Mouse (Mus musculus): ENCODE data around the gene Kcns1.

Gene Kcns1

DNA sequence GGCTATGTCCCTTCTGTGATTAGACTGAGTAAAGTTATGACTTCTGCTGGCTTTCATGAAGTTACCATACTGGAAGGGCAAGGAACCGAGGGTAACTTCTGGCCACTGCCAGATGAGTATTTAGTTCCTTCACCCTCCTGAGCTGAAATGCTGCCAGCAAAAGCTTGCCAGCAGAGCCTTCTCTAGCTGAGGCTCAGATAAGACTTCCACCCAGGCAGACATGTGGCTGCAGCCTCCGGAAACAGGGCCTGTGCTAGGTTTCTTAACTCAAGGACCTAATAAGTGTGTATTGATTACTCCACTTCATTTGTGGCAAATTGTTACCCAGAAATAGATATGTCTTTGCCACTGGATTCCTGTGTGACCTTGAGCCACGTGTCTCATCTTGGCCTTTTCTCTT is 2.5 kb upstream of the Kcns1 start:
- in situ Hi-C loops (cut with MseI, MboI) = no loop called here

DNA sequence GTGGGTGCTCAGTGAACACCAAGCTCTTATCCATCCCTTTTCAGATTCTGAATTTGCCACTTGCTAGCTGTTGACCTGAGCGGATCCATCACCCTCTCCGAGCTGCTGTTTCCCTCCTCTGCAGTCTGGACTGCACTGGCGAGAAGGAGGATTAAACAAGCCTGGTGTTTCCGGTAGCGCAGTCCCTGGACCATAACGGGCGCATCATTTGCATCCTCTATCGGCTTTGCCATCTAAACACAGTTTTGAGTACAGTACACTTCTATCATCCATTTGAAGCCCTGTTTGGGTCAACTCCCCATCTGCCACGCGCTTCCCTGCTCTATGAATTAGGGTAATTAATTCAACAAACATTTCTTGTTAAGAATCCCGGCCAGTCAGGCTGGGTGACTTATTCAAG is 587 bp downstream of the Kcns1 start:
- in situ Hi-C loops (cut with MseI, MboI) = no loop called here

DNA sequence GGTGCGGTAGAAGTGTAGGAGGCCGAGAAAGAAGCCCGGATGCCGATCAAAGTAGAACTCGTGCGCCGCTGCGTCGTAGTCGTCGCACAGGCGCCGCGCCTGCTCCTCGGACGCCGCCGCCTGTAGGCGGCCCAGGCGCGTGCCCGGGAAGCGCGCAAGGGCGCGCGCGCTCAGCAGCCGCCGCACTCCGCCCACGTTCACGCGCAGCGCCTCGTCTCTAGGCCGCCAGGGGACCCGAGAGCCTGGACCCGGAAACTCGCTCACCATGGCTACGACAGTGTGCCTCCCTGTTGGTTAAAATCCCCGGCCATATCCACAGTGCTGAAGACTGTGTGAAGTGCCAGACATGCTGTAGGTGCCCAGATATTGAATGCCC is 2.4 kb downstream of the Kcns1 start:
- in situ Hi-C loops (cut with MseI, MboI) = no loop called here

DNA sequence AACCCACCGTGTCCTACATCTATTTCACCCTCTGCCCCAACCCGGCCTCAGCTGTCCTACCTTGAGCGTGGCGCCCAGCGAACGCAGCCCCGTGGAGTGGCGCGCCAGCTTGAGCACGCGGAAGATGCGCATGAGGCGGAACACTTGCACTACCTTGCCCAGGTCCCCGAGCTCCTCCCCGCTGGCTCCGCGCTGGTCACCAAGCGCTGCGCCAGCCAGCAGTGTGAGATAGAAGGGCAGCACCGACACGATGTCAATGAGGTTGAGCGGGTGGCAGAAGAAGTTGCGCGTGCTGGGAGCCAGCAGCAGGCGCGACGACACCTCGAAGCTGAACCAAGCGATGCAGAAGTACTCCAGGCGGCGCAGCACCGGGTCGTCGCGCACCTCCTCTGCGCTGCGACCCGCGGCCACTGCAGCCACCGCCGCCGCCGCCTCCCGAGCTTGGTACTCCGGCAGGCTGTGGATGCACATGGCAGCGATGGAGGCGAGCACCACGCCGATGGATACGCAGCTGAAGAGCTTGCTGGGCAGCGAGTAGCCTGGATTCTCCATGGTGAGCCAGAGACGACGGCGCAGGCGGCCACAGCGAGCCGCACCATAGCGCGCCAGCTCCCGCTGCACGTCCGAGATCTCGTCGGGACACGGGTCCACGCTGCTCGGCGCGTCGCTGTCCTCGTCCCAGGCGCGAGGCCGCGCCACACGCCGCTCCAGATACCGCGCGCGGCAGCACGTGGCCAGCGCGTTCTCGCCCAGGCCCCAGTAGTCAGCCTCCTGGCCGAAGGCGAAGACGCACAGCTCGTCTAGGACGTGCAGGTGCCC is 3.0 kb downstream of the Kcns1 start:
- in situ Hi-C loops (cut with MseI, MboI) = no loop called here

DNA sequence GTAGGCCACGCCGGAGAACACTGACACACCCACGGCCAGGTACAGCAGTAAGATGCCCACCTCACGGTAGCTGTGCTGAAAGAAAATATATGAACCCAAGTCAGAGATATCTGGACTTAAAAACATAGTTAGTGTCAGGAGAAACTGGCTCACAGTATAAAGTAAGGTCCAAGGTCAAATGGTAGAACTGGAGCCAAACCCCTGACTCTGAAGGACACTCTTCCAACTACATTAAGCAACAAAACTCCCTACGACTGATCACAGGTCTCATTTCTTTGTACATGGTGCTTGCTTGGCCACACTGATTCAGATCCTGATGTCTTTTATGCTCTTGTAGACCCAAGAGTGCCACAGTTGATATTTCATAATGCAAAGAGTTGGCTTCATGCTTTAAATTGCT is 6.0 kb downstream of the Kcns1 start:
- in situ Hi-C loops (cut with MseI, MboI) = no loop called here

DNA sequence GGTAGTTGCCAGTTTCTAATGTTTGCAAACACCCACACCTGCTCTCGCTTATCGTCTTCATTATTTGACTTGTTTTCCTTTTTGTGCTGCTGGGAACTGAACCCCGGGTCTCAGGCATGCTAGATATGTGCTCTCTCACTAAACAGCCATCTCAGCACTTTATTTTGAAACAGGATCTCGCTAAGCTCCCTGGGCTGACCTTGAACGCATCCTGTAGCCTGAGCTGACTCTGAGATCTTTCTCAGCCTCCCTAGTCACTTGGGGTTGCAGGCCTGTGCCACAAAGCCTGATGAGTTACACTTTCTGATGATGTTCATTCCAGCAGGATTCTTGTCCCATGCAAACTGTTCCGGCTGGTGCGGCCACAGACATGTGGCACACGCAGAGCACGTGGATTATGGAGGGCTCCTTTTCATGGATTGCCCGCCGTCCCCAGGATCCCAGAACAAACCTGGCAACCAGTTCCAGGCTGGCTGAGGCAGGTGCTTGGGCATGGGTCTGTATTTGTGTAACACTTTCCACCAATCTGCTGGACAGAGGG is 9.3 kb downstream of the Kcns1 start:
- in situ Hi-C loops (cut with MseI, MboI) = no loop called here

DNA sequence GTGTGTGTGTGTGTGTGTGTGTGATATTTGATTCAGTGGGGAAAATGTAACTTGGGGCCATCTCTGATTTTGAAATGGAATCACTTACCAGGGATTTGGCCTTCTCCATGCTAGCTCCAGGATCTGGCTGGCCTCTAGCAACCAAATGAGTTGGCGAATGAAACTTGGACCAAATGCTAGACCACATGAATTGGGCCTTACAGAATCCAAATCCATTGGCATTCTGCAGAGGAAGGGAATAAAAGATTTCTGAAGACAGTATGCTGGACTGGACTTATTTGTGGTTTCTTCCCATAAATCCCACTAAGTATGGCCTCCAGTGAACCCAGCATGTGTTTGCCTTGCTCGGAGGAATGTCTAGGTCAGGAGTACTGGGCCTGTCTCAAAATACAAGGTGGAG is 12.1 kb downstream of the Kcns1 start:
- in situ Hi-C loops (cut with MseI, MboI) = no loop called here

DNA sequence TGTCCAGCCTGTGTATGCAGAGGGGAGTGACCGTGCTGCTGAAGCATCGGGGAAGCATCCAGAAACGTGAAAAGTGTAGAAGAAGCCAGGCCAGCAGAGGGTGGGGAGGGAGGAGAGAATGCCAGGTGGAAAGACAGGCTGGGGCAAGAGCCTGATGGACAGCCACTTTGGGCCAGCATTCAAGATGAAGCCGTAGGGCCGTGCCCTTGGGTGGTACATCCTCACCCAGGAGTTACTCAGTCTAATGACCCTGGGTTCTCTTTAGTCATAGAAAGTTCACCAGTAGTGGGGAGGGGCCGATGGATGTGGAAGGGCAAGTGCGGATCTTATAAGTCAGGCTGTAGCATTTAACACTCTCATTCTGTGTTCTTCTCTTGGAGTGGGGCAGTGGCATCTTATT is 14.8 kb downstream of the Kcns1 start:
- in situ Hi-C loops (cut with MseI, MboI) = no loop called here

DNA sequence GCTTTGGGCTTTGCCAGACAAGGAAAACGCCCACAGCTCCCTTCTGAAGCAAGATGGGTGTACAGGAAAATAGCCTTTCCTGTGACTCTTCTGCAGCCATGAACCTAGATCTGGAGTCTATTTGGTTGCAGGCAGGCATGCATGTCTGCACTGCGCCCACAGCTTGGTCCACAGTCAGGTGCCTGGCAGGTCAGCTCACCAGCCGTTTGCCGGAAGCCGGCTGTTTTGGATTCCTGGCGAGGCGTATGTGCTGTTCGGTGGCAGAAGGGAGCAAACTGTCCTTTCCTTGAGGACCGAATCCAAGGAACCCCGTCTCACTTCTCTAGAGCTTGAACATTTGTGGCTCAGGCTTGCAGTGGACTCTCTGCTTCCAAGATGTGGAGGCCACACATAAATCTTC is 16.9 kb downstream of the Kcns1 start:
- in situ Hi-C loops (cut with MseI, MboI) = no loop called here

DNA sequence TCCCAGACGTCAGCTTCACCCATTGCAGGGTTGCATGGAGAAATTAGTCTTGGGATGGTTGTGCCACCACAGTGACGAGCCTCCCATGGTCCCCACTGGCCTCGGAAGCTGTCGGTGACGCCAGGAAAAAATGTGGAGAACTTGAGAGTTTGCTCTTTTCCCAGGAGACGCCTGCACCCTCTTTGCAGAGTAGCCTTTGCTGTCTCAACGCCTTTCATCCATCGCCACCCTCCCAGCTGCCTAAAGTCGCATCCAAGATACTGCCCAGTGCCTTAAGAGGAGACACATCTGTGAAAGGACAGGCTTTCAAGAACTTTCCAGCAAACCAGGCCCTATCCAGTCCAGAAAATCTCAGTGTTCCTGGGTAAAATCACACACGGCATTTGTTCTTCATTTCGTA is 18.6 kb downstream of the Kcns1 start:
- in situ Hi-C loops (cut with MseI, MboI) = no loop called here

DNA sequence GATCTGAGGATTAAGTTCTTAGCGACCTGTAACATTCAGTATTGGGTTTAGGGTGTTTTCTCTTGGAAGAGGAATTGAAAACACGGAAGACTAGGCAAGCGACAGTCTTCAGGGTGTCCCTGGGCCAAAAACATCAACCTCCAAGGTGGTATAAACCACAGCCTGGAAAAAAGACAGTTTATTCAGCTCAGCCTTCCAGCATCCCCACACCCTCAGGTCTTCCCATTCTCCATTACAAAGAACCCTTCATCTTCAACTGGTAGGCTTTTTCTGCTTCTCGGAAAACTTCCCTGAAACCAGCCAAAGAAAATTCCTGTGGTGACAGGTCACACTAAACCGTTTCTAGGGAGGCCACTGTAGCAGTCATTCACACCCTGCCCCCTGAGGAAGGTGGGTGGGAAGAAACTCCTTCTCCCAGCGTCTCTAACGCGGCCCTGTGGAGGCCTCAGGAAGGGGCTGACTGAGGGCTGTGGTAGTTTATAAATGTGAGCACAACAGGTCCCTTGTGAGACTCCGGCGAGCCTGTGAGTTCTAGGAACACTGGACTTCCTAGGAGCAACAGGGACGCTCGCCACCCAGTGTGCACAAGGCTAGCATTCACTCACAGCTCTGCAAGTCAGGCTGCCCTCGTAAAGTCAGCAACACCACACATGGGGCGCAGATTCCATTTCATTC is 20.7 kb downstream of the Kcns1 start:
- in situ Hi-C loops (cut with MseI, MboI) = no loop called here

DNA sequence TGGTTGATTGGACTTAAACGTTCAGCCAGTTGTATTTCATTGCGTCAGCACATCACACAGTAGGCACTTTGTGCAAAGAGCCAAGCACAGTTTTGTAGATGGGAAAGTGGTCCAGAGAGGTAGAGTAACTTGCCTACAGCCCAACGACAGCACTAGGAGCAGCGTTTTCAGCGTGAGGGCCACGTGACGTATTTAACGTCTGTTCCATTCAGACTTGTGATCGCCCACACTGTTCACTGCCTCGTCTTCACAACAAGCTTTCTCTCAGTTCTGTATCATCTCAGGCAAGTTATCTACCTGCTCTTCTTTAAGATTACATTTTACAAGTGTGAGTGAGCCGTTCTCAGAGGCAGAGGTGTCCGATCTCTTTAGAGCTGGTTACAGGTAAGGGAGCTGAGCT is 24.4 kb downstream of the Kcns1 start:
- in situ Hi-C loops (cut with MseI, MboI) = no loop called here

DNA sequence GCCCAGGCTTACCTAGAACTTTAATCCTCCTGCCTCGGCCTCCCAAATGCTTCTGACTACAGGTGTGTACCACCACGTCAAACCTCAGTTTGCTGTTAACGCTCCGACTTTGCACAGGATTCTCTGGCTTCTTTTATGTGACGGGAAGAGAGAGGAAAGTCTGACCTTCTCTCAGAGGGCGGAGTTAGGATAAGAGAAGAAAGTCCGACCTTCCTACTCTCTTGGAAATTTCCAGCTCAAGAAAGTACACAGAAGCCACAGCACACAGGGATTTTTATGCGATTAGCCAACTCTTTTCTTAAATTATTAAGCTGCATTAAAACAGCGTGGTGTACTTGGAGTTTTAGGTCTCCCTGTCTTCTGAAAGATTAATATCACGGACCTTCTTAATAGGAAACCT is 26.4 kb downstream of the Kcns1 start:
- in situ Hi-C loops (cut with MseI, MboI) = no loop called here

DNA sequence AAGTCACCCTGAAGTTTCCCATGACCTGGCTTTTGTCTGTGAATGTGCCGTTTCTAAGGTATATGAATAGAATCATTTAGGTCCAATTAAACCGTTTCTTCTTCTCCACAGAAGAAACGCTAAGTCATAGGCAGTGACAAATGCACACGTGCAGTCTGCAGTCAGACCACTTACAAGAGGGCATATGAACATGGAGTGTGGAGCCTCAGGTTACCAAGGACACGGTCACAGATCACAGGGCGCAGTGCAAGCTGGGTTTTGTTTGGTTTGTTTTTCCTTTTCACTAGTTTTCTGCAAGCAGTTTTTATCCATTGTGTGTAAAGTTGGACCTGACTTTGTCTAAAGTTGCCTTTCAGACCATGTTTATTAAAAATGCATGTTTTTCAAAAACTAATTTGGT is 26.9 kb downstream of the Kcns1 start:
- in situ Hi-C loops (cut with MseI, MboI) = no loop called here

DNA sequence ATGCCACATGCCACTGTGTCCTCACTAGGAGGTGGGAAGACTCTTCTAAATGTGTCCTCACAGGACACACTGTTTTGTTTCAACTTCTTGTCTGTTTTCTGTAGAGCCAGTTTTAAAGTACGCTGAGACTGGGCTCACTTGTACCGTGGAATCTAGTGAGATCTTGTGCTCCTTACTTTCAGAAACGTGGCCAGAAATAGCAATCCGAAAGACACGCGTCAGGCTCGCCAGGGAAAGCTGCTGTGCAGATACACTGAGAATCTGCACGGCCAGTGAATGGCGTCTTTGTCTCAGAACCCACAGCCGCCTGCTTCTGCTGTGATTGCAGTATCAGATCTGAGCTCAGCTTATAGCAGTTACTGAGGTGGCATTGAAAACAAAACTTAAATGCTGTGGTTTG is 28.9 kb downstream of the Kcns1 start:
- in situ Hi-C loops (cut with MseI, MboI) = no loop called here

DNA sequence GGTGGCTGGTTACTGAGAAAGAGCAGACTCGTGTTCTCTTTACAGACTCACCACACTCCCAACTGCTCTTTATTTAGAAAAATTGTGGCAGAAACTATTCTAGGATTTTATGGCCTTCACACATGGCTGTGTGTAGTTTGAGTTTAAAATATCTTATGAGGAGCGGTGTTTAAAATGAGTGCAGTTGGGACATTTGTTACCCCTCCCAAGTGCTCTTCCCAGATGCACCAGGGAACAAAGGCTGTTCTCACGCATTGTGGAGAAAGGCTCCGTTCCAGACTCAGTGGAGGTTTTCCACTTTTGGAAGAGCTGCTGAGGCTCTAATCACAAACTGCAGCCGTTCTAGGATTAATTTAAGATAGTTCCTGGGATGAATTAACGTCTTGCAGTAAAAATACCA is 33.2 kb downstream of the Kcns1 start:
- in situ Hi-C loops (cut with MseI, MboI) = no loop called here

DNA sequence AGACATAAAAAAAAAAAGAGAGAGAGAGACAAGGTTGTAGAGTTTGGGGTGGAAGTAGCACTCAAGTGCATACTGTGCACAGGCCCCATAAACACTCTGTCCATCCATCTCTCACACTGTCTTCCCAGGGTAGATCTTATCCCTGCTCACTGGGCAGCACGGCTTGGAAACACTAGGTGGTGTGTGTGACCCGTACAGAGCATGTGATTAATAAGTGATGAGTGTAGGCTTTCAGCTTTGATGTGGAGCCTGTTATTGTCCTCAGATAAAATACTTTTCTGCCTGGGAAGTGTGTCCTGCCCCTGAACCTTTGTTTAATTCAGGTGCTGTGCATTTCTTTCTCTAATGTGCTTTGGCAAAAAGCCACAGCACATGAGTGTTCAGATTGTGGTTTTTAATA is 34.5 kb downstream of the Kcns1 start:
- in situ Hi-C loops (cut with MseI, MboI) = no loop called here

DNA sequence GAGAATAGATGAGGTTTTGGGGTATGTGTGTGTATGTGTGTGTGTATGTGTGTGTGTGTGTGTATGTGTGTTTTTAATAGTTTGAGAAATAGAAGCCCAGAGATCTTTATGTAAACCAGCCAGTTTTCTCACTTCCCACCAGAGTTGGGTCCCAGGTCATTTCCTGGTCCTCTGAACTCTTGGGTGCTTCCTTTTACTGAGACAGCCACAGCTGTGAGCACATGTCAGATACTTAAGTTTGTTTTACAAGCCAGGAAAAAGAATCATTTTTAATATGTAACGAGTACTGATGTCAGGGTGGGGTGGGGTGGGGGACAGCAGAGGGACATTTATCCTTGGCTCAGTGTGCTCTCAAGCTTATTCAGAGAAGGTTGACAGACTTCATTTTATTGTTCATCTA is 35.5 kb downstream of the Kcns1 start:
- in situ Hi-C loops (cut with MseI, MboI) = no loop called here

DNA sequence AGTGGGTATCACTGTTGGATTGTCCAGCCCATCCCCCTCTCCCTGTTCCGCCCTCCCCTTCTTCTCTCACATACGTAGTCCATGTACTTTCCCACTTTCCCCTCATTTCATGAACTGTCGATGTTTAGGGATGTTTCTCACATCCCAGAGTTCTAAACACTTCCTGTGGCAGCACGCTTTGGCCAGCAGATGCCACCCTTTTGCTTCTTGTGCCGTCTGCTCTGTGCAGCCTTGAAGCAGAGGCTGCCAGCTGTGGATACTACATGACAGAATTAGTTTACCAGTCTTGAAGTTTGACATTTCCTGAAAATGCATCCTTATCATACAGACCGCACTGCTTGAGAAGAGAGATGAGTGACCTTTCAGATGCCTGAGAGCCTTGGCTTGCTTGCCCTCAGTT is 36.4 kb downstream of the Kcns1 start:
- in situ Hi-C loops (cut with MseI, MboI) = no loop called here

DNA sequence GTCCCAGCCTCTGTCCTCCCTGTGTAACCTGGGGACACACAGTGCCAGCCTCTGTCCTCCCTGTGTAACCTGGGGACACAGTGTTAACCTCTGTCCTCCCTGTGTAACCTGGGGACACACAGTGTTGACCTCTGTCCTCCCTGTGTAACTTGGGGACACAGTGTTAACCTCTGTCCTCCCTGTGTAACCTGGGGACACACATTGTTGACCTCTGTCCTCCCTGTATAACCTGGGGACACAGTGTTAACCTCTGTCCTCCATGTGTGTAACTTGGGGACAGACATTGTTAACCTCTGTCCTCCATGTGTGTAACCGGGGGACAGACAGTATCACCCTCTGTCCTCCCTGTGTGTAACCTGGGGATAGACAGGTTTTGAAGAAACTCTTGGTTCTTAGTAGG is 39.3 kb downstream of the Kcns1 start:
- in situ Hi-C loops (cut with MseI, MboI) = no loop called here

DNA sequence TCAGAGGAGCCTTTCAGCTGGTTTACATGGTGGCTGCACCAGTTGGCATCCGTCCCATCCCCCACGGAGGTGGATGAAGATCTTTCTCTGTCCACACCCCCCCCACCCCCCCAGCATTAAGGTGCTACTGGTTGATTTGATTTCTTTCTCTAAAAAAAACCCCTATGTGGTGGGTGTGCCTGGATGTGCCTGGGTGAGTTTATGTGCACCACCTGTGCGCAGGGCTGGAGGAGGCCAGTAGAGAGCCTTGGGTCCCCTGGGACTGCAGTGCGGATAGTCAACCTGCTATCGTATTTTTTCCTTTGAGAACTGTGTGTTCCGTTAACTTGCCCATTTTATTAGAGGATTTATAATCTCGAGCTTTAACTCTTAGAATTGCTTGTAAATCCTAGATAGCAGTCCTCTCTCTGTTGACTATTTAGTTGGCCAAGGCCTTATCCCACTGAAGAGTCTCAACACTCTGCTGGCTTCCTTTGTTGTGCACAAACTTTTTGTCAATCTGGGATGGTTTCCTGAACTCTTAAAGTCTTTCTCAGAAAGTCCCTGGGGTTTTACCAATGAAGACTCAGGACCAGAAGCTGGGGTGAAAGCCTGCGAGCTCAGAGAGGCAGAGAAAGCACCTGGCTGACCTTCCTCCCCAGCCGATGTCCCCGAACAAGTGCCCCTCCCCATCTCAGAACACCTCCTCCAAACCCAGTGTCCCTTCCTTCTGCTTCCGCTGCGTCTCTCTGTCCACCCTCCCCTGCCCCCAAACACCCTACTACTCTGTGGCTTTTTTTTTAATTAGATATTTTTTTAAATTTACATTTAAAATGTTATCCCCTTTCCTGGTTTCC is 42.1 kb downstream of the Kcns1 start:
- in situ Hi-C loops (cut with MseI, MboI) = no loop called here

DNA sequence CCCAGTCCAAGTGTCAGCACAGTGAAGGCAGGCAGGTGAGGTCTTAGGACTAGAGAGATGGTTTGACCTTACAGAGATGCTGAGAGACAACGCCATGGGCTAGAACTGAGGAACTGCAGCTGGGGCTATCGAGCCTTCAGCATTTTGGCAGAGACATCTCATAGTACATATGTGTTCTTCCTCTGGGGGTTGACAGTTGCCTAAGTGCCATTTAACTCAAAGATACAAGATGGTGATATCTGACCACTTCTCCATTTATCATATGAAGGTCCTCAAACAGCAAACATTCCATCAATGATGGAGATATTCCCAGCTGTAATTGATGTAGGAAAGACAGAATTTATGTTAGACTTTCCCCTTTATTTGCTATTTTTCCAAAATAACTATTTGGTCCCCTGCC is 43.6 kb downstream of the Kcns1 start:
- in situ Hi-C loops (cut with MseI, MboI) = no loop called here

Data from mouse trophoblast stem cell (cell line).